Mouse (Mus musculus) embryonic fibroblast, embryonic 13.5 days (primary cell): ENCODE measurements at regions not wholly inside any gene's neighbourhood (a gene's known extent, or its start where the extent isn't known, plus 50 kb on each side); places are given as distances from the start of the nearest gene placed in this dataset.

Experiments
- CTCF ChIP-seq: IDR thresholded peaks from 2 replicates; pipeline ENCODE4 v1.5.1; 2011; ENCODE audit warnings: mild to moderate bottlenecking, control low read depth, low read length, moderate library complexity, borderline replicate concordance; ENCODE audit not compliant: insufficient read depth
- POLR2A ChIP-seq: IDR thresholded peaks from 2 replicates; pipeline ENCODE4 v1.6.1; 2011; ENCODE audit warnings: low read depth, mild to moderate bottlenecking, control low read depth, low read length, moderate library complexity

- TF ChIP-seq CTCF (no peak), POLR2A (no peak)
Observed at GRCm38 (mm10) chr8:26229548-26229947, 110.2 kb downstream of the Gm45692 start.
